Mouse (Mus musculus) heart, embryonic 13.5 days (tissue): ENCODE results near the gene Hs3st5. TPM values are rescaled to one million over a fixed set of nuclear protein-coding genes. Genes with fewer than 3 reads are reported as not detected.
A peak's percentile ranks its signal among the peaks of the same experiment; 100 is the strongest.

Experiments used
- ATAC-seq: fragments of 200-750 bp; cut with Nextera tagmentation; 2 replicates; pipeline ENCODE4 v1.8.0; 2017; ENCODE audit warnings: moderate TSS enrichment; ENCODE audit not compliant: insufficient number of reproducible peaks, low FRiP score, low TSS enrichment; ENCODE audit errors: extremely low read depth
- H3K27ac ChIP-seq: fragments of 300-500 bp; sonication (generic); replicated peaks from 2 replicates; pipeline ENCODE4 v1.5.1; 2015; ENCODE audit warnings: moderate library complexity, mild to moderate bottlenecking, inconsistent platforms
- H3K27me3 ChIP-seq: fragments of 300-500 bp; sonication (generic); replicated peaks from 2 replicates; pipeline ENCODE4 v1.6.1; 2015; ENCODE audit warnings: mild to moderate bottlenecking, inconsistent platforms
- H3K36me3 ChIP-seq: fragments of 300-500 bp; sonication (generic); 2 replicates; pipeline ENCODE4 v1.6.1; 2015; ENCODE audit warnings: mild to moderate bottlenecking, inconsistent platforms
- H3K4me1 ChIP-seq: fragments of 300-500 bp; sonication (generic); 2 replicates; pipeline ENCODE4 v1.6.1; 2015; ENCODE audit warnings: inconsistent platforms
- H3K4me2 ChIP-seq: fragments of 300-500 bp; sonication (generic); 2 replicates; pipeline ENCODE4 v1.6.1; 2015; ENCODE audit warnings: inconsistent platforms, mild to moderate bottlenecking, moderate library complexity
- H3K4me3 ChIP-seq: fragments of 300-500 bp; sonication (generic); 2 replicates; pipeline ENCODE4 v1.5.1; 2015; ENCODE audit warnings: moderate library complexity, mild to moderate bottlenecking, inconsistent platforms
- H3K9ac ChIP-seq: fragments of 300-500 bp; sonication (generic); 2 replicates; pipeline ENCODE4 v1.6.1; 2015; ENCODE audit warnings: inconsistent platforms, mild to moderate bottlenecking, moderate library complexity
- H3K9me3 ChIP-seq: fragments of 300-500 bp; sonication (generic); 2 replicates; pipeline ENCODE4 v1.6.1; 2016; ENCODE audit warnings: inconsistent platforms
- WGBS: fragments of 180-500 bp; shearing (Covaris S2); methylation state at CpG from one replicate; pipeline ENCODE4 v1.1.7; 2015; ENCODE audit warnings: mixed read lengths; 5-methylcytosine and 5-hydroxymethylcytosine counted together
- polyA plus RNA-seq: library from polyadenylated mRNA; unstranded; fragments of >200 nt; fragmentation: Nextera tagmentation; extraction: Ambion mirVana; gene quantifications from 2 replicates; pipeline ENCODE4 v1.2.1, GENCODE M21; 2015

Hs3st5 gene
- polyA plus RNA-seq, result 0.18 and 0.41 TPM in 2 replicates

- no peaks in the 10 kb centered on the region for H3K36me3 ChIP-seq
- H3K4me2 ChIP-seq, result peak within 1 kb of the TSS; percentile 99
- peaks cover 47% of the 10 kb centered on the region for H3K27me3 ChIP-seq
- H3K9ac ChIP-seq, result peak within 1 kb of the TSS; percentile 70
- H3K4me1 ChIP-seq, result peaks cover 15% of the 10 kb centered on the region
- H3K9me3 ChIP-seq, result no peaks in the 10 kb centered on the region
- no peak within 1 kb of the TSS for H3K27ac ChIP-seq
- WGBS, result under 1% methylated on average over 67 of the region's 71 CpGs
- ATAC-seq, result peak; percentile 8; the same call in 1 of the 2 replicates
- H3K4me3 ChIP-seq, result peak within 1 kb of the TSS; percentile 73
Measured at GRCm38 (mm10) chr10:36506727-36507555, at the start of gene Hs3st5. TSS of gene Hs3st5 (plus strand) at chr10:36506814.

- 79% methylated on average over 3 of the region's 3 CpGs for WGBS
- Histone ChIP-seq H3K4me3 (no peak overlapping the region), H3K4me1 (no peaks in the 10 kb centered on the region), H3K9ac (no peak overlapping the region), H3K27me3 (no peaks in the 10 kb centered on the region), H3K27ac (no peak overlapping the region), H3K4me2 (no peak overlapping the region), H3K9me3 (no peaks in the 10 kb centered on the region), H3K36me3 (no peaks in the 10 kb centered on the region)
- no peak for ATAC-seq
Measured at GRCm38 (mm10) chr10:36468664-36469063, 38.0 kb upstream of the Hs3st5 start.

GRCm38 (mm10) chr10:36471135-36471534, 35.5 kb upstream of the Hs3st5 start:
- Histone ChIP-seq H3K9me3 (no peaks in the 10 kb centered on the region), H3K4me2 (no peak overlapping the region), H3K36me3 (no peaks in the 10 kb centered on the region), H3K4me3 (no peak overlapping the region), H3K27me3 (no peaks in the 10 kb centered on the region), H3K9ac (no peak overlapping the region), H3K4me1 (0 out of 2 replicates have a peak, but pooled peaks cover 5% of the 10 kb centered on the region), H3K27ac (no peak overlapping the region)
- ATAC-seq, result no peak
- WGBS, result 42% methylated on average over 3 of the region's 3 CpGs

- Histone ChIP-seq H3K9ac (no peak overlapping the region), H3K4me3 (no peak overlapping the region), H3K4me2 (no peak overlapping the region), H3K27me3 (no peaks in the 10 kb centered on the region), H3K36me3 (no peaks in the 10 kb centered on the region), H3K4me1 (0 out of 2 replicates have a peak, but pooled peaks cover 5% of the 10 kb centered on the region), H3K27ac (no peak overlapping the region), H3K9me3 (no peaks in the 10 kb centered on the region)
- 38% methylated on average over 3 of the region's 3 CpGs for WGBS
- no peak for ATAC-seq
Measured at GRCm38 (mm10) chr10:36474834-36475233, 31.8 kb upstream of the Hs3st5 start.

- Histone ChIP-seq H3K4me2 (no peak overlapping the region), H3K4me1 (0 out of 2 replicates have a peak, but pooled peaks cover 5% of the 10 kb centered on the region), H3K4me3 (no peak overlapping the region), H3K27me3 (no peaks in the 10 kb centered on the region), H3K27ac (no peak overlapping the region), H3K36me3 (no peaks in the 10 kb centered on the region), H3K9me3 (no peaks in the 10 kb centered on the region), H3K9ac (no peak overlapping the region)
- ATAC-seq, result no peak
- 79% methylated on average over 4 of the region's 4 CpGs for WGBS
Measured at GRCm38 (mm10) chr10:36477543-36477942, 29.1 kb upstream of the Hs3st5 start.

GRCm38 (mm10) chr10:36483362-36483761, 23.3 kb upstream of the Hs3st5 start:
- no peaks in the 10 kb centered on the region for H3K27me3 ChIP-seq
- 69% methylated on average over 2 of the region's 2 CpGs for WGBS
- H3K4me2 ChIP-seq, result no peak overlapping the region
- H3K4me3 ChIP-seq, result no peak overlapping the region
- H3K36me3 ChIP-seq, result no peaks in the 10 kb centered on the region
- H3K27ac ChIP-seq, result no peak overlapping the region
- no peak for ATAC-seq
- H3K4me1 ChIP-seq, result no peaks in the 10 kb centered on the region
- no peak overlapping the region for H3K9ac ChIP-seq
- no peaks in the 10 kb centered on the region for H3K9me3 ChIP-seq

GRCm38 (mm10) chr10:36484011-36484410, 22.6 kb upstream of the Hs3st5 start:
- H3K27ac ChIP-seq, result no peak overlapping the region
- no peaks in the 10 kb centered on the region for H3K9me3 ChIP-seq
- H3K4me2 ChIP-seq, result no peak overlapping the region
- no peaks in the 10 kb centered on the region for H3K4me1 ChIP-seq
- H3K9ac ChIP-seq, result no peak overlapping the region
- H3K36me3 ChIP-seq, result no peaks in the 10 kb centered on the region
- no peak overlapping the region for H3K4me3 ChIP-seq
- WGBS, result 61% methylated on average over 3 of the region's 3 CpGs
- no peaks in the 10 kb centered on the region for H3K27me3 ChIP-seq
- ATAC-seq, result no peak

- 72% methylated on average over 1 of the region's 1 CpGs for WGBS
- ATAC-seq, result no peak
Measured at GRCm38 (mm10) chr10:36484728-36485300, 21.8 kb upstream of the Hs3st5 start.

GRCm38 (mm10) chr10:36493566-36493965, 13.0 kb upstream of the Hs3st5 start:
- Histone ChIP-seq H3K4me3 (no peak overlapping the region), H3K4me1 (no peaks in the 10 kb centered on the region), H3K4me2 (no peak overlapping the region), H3K27ac (no peak overlapping the region), H3K9me3 (no peaks in the 10 kb centered on the region), H3K36me3 (no peaks in the 10 kb centered on the region), H3K27me3 (no peaks in the 10 kb centered on the region), H3K9ac (no peak overlapping the region)
- ATAC-seq, result no peak
- 83% methylated on average over 1 of the region's 1 CpGs for whole genome bisulfite sequencing

More at GRCm38 (mm10) chr10:36484728-36485300, 21.8 kb upstream of the Hs3st5 start:
- no peaks in the 10 kb centered on the region for H3K9me3 ChIP-seq
- no peak overlapping the region for H3K27ac ChIP-seq
- H3K36me3 ChIP-seq, result no peaks in the 10 kb centered on the region
- H3K4me1 ChIP-seq, result no peaks in the 10 kb centered on the region
- no peaks in the 10 kb centered on the region for H3K27me3 ChIP-seq
- no peak overlapping the region for H3K4me3 ChIP-seq
- no peak overlapping the region for H3K4me2 ChIP-seq
- H3K9ac ChIP-seq, result no peak overlapping the region

GRCm38 (mm10) chr10:36499713-36500112, 6.9 kb upstream of the Hs3st5 start:
- Histone ChIP-seq H3K27me3 (no peaks in the 10 kb centered on the region), H3K4me2 (no peak overlapping the region), H3K9me3 (no peaks in the 10 kb centered on the region), H3K36me3 (no peaks in the 10 kb centered on the region), H3K4me1 (no peaks in the 10 kb centered on the region), H3K27ac (no peak overlapping the region), H3K9ac (no peak overlapping the region), H3K4me3 (no peak overlapping the region)
- ATAC-seq, result no peak
- WGBS, result 66% methylated on average over 1 of the region's 1 CpGs

- Histone ChIP-seq H3K4me1 (peaks cover 15% of the 10 kb centered on the region), H3K27me3 (peaks cover 47% of the 10 kb centered on the region), H3K4me3 (peak overlapping the region; percentile 73), H3K36me3 (no peaks in the 10 kb centered on the region), H3K4me2 (peak overlapping the region; percentile 99), H3K27ac (no peak overlapping the region), H3K9ac (peak overlapping the region; percentile 70; the same call in 1 of the 2 replicates), H3K9me3 (no peaks in the 10 kb centered on the region)
- ATAC-seq, result peak; percentile 8; the same call in 1 of the 2 replicates
- 8% methylated on average over 13 of the region's 13 CpGs for WGBS
Measured at GRCm38 (mm10) chr10:36506033-36506726, 434 bp upstream of the Hs3st5 start.
